Mouse (Mus musculus) large intestine, adult 2 months (tissue): ENCODE measurements around the gene 1520401A03Rik. TPM values are rescaled to one million over a fixed set of nuclear protein-coding genes. Genes with fewer than 3 reads are reported as not detected.

Source experiments
- DNase-seq: peaks from one replicate; pipeline ENCODE4 v3.0.0-alpha.2; 2012; ENCODE audit warnings: low read depth, low spot score
- WGBS: fragments of 180-500 bp; shearing (Covaris S2); methylation state at CpG from one replicate; pipeline ENCODE4 v1.1.7; 2018; 5-methylcytosine and 5-hydroxymethylcytosine counted together
- polyA plus RNA-seq: library from polyadenylated mRNA; depleted of rRNA; stranded (reverse); fragments of >200 nt; gene quantifications from 2 replicates; pipeline ENCODE4 v1.2.3, GENCODE M21; 2012

Gene 1520401A03Rik
- polyA plus RNA-seq, 1 experiment = 0.02 TPM

GRCm38 (mm10) chr17:23744651-23745050 lies 22.1 kb upstream of the 1520401A03Rik start:
- no peak for DNase-seq
- WGBS = 54% methylated on average over 14 of the region's 14 CpGs

- DNase-seq = no peak
- 78% methylated on average over 8 of the region's 8 CpGs for WGBS
Measured at GRCm38 (mm10) chr17:23744076-23744475, 21.5 kb upstream of the 1520401A03Rik start.

- 65% methylated on average over 12 of the region's 12 CpGs for WGBS
- no peak for DNase-seq
Measured at GRCm38 (mm10) chr17:23742941-23743340, 20.4 kb upstream of the 1520401A03Rik start.

DNA sequence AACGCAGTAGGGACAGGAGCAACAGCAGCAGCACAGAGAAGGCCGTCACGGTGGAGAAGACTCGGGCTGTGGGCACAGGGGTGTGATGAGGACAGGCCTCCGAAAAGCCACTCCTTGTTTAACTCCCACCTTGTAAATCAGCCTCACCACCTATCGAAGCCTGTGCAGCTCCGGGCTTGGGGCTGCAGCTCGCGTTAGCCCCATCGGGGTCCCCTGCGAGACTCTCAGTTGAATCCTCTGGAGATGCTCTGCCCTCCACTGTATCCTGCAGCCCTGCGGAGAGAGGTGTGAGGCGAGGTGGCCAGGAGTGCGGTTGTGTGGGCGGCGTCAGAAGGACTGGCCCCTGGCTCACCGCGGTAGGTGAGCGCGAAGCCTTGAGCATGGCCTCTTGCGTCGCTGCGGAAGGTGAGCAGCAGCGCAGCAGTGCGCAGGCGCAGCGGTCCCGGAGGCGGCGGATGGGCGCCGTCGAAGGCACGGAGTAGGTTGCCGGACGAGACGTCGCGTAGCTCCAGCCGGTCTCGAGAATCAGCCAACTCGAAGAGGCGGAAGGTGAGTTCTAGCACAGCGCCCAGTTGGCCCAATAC lies 19.7 kb upstream of the 1520401A03Rik start:
- WGBS = 8% methylated on average over 44 of the region's 44 CpGs
- DNase-seq = no peak

DNA sequence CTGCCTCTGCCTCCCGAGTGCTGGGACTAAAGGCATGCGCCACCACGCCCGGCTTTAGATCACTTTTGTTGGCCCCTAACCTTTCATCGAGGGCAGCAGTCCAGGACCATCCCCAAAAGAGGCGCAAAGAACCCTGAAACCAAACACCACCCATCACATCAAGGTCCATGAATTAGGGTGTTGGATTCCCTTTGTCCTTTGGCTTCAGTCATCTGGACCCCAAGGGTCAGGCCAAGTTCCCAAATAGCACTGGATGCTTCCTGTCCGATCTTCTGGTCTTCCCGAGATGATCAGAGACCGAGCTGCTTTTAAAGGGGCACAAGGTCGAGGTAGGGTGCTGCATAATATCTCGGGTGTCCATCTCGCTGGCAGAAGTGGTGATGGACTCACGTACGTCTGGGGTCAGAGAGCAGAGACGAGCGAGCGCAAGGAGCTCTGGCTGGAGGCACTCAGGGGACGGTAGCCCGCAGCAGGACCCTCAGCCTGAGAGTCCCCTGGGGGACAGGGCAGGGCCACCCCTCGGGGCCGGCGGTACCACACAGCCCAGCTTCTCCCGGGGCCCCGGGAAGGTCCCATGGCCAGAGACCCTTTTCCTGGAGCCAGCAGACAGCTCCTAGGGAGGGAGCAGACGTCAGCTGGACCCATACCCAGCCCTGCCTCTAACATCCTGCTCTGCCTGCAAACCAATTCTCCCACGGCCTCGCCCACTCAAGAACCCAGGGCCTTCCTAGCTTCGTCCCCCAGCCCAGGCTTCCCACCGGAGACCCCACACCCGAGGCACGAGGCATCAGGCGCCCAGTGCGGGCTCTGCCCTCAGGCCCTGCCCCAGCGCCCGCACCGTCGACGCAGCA lies 19.0 kb upstream of the 1520401A03Rik start:
- WGBS = 57% methylated on average over 38 of the region's 38 CpGs
- no peak for DNase-seq

- peak; percentile 80 for DNase-seq
- 2% methylated on average over 13 of the region's 13 CpGs for WGBS
Measured at GRCm38 (mm10) chr17:23740598-23741021, 18.0 kb upstream of the 1520401A03Rik start, which contains the start of gene Paqr4. Gene Paqr4, minus strand, starts transcription at chr17:23740867.

GRCm38 (mm10) chr17:23740136-23740584 lies 17.6 kb upstream of the 1520401A03Rik start:
- WGBS = under 1% methylated on average over 46 of the region's 46 CpGs

GRCm38 (mm10) chr17:23739202-23740135 lies 16.9 kb upstream of the 1520401A03Rik start:
- no peak for DNase-seq
- WGBS = 2% methylated on average over 48 of the region's 48 CpGs

More at GRCm38 (mm10) chr17:23740136-23740584, 17.6 kb upstream of the 1520401A03Rik start:
- no peak for DNase-seq

GRCm38 (mm10) chr17:23738836-23739201 lies 16.2 kb upstream of the 1520401A03Rik start:
- DNase-seq = no peak
- WGBS = 50% methylated on average over 2 of the region's 2 CpGs

- WGBS = 77% methylated on average over 15 of the region's 15 CpGs
- DNase-seq = no peak
Measured at GRCm38 (mm10) chr17:23737493-23738445, 15.2 kb upstream of the 1520401A03Rik start.

GRCm38 (mm10) chr17:23734341-23734740 lies 11.8 kb upstream of the 1520401A03Rik start:
- 16% methylated on average over 1 of the region's 1 CpGs for WGBS
- DNase-seq = no peak

DNA sequence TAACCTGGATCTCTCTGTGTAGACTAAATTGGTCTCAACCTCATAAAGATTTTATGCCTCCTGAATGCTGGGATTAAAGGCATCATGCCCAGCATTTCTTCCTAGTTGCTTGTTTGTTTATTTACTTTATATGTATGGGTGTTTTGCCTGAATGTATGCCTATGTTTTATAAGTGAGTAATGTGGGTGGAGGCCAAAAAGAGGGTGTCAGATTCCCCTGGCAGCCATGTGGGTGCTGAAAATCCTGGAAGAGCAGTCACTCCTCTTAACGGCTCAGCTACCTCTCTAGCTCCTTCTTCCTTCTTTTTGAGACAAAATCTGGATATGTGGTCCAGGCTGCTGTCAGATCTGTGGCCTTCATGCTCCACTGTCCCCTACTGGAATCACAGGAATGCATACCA lies 7.9 kb upstream of the 1520401A03Rik start:
- WGBS = 9% methylated on average over 1 of the region's 1 CpGs
- no peak for DNase-seq

- no peak for DNase-seq
- under 1% methylated on average over 20 of the region's 20 CpGs for WGBS
Measured at GRCm38 (mm10) chr17:23726758-23727142, 4.2 kb upstream of the 1520401A03Rik start.

GRCm38 (mm10) chr17:23725999-23726757 lies 3.6 kb upstream of the 1520401A03Rik start, which contains the start of gene Pkmyt1:
Gene Pkmyt1, plus strand, starts transcription at chr17:23726336.
- no peak for DNase-seq

DNA sequence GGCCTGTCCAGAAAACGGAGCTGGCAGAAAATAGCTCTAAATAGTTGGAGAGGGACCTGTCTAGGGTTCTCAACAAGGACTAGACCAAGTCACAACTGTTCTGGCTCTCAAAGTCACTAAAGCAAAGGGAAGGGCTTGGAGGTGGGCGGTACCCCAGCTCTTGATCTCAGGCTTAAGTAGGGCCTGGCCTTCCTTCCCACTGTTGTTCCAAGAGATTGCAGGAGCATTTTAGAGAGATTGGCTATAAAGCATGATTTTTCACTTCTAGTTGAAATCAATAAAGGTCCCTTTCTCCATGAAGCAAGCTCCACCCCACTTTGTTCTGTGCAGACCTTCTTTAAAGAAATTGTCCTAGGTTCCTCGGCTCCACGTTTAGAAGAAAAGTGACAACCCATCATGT lies 2.9 kb upstream of the 1520401A03Rik start:
- WGBS = 43% methylated on average over 4 of the region's 4 CpGs
- DNase-seq = no peak

More at GRCm38 (mm10) chr17:23725999-23726757, 3.6 kb upstream of the 1520401A03Rik start, which contains the start of gene Pkmyt1:
- under 1% methylated on average over 66 of the region's 73 CpGs for WGBS

GRCm38 (mm10) chr17:23721886-23722285 lies 697 bp downstream of the 1520401A03Rik start:
- WGBS = 56% methylated on average over 2 of the region's 2 CpGs

DNA sequence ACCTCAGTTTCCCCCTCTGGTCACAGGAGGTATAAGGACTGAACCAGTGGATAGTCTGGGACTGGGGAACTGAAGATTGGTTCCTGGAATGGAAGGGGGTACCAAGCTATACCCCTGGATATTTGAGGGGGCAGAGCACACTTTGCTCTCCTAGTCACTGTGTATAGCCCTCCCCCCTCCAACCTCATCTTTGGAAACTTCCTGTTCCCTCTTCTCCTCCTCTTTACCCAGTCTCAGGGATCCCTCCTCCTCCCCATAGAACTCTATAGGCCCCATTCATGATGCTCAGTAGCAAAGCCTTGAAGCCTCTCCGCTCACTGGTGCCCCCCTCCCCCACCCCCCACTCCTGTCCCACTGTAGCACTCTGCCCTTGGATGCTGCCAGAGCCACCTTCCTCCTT lies 3.1 kb downstream of the 1520401A03Rik start:
- 52% methylated on average over 1 of the region's 1 CpGs for WGBS
- no peak for DNase-seq

More at GRCm38 (mm10) chr17:23721886-23722285, 697 bp downstream of the 1520401A03Rik start:
- no peak for DNase-seq

- 78% methylated on average over 2 of the region's 2 CpGs for WGBS
- DNase-seq = no peak
Measured at GRCm38 (mm10) chr17:23717003-23717402, 5.6 kb downstream of the 1520401A03Rik start.
